Mouse (Mus musculus): Measurements from ENCODE around the gene Ltbp2. TPM values are rescaled to one million over a fixed set of nuclear protein-coding genes. Genes with fewer than 3 reads are reported as not detected.

Gene Ltbp2
- polyA plus RNA-seq, 1 experiment: 0.23 TPM

DNA sequence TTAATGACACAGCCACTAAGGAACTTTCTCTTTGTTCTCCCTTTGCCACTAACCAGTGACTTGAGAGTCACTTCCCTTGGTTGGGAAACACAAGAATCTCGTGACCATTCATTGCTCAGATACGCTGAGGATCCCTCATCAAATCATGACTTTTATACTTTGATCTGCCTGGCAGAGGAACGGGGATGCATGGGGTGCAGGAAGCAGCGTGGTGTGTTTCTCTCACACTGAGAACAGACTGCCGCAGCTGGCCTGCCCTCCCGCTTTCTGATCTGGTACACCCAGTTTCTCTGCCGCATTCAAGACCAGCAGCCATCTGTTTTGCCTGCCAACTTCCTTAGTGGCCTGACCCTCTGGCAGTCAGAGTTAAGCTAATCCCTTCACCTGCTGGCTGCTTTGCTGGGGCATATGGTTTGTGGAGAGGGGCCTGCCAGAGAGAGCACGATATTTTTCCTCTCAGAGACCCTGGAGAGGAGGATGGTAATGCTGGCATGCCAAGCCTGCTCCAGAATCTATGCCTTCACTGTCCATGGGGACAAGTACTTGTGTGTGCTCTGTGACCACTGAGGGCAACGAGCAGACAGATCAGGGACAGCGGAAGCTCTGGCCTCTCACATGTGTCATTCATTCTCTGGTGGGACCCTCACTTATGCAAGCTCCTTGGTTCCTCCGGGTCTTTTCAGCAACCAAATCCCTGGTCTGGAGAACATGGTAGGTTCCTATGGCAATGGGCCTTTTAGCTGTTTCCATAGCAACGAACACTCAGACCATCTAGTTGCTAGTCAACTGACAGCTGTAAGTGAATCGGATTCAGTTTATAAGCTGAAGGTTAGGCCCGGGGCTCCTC is 124.0 kb downstream of the Ltbp2 start:
- peaks cover 20% of the 10 kb centered on the region for H3K36me3 ChIP-seq (ENCODE audit: control insufficient read depth)
- TF ChIP-seq TAL1 (IDR thresholded peaks at IDR 0.05; ENCODE audit: low read length) (no peak), GATA1 (IDR thresholded peaks at IDR 0.05; ENCODE audit: low read length) (no peak)
- no peaks in the 10 kb centered on the region for H3K4me1 ChIP-seq (ENCODE audit: control insufficient read depth)
- no peaks in the 10 kb centered on the region for H3K9me3 ChIP-seq (ENCODE audit: control insufficient read depth, low read length)
- H3K4me3 ChIP-seq (replicated peaks): no peak overlapping the region
- peaks cover 15% of the 10 kb centered on the region for H3K27me3 ChIP-seq (ENCODE audit: control insufficient read depth)

DNA sequence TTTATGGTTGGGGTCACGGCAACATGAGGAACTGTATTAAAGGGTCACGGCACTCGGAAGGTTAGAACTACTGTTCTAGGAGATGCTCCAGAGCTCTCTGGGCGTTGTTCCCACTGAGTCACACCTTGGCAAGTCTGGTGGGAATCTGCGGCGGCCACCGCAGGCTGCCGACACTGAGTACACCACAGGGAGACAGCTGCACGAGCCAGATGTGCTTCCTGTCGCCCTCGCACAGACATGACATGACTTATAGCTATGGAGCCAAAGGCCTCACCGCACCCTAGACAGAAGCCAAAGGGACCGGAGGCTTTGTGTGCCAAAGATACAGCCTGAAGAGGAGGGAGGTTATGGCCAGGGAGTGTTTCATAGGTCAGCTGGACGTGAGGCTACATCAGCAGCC is 125.7 kb downstream of the Ltbp2 start:
- Histone ChIP-seq H3K4me3 (replicated peaks) (no peak overlapping the region), H3K9me3 (ENCODE audit: control insufficient read depth, low read length) (no peaks in the 10 kb centered on the region), H3K27me3 (ENCODE audit: control insufficient read depth) (peaks cover 19% of the 10 kb centered on the region), H3K36me3 (ENCODE audit: control insufficient read depth) (peaks cover 5% of the 10 kb centered on the region), H3K4me1 (ENCODE audit: control insufficient read depth) (no peaks in the 10 kb centered on the region)
- TF ChIP-seq TAL1 (IDR thresholded peaks at IDR 0.05; ENCODE audit: low read length) (no peak), GATA1 (IDR thresholded peaks at IDR 0.05; ENCODE audit: low read length) (no peak)

DNA sequence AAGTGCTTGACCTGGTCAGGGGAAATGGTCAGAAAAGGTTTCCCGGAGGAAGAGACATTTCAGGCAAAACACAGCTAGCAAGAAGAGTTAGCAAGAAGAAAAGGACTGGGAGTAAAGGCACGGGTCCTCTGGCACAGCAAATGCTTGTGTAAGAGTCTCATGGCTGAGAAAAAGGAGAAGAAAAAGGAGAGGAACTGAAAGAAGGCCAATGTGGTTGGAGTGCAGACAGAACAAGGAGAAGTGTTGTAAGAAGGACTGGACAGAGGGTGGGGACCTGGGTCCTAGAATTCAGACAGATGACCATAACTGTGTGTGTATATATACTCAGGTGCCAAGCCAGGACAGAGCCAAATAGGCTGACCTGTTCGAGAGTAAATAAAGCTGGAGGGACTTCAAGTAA is 128.2 kb downstream of the Ltbp2 start:
- no peak overlapping the region for H3K4me3 ChIP-seq (replicated peaks)
- peaks cover 19% of the 10 kb centered on the region for H3K27me3 ChIP-seq (ENCODE audit: control insufficient read depth)
- TF ChIP-seq TAL1 (IDR thresholded peaks at IDR 0.05; ENCODE audit: low read length) (no peak), GATA1 (IDR thresholded peaks at IDR 0.05; ENCODE audit: low read length) (no peak)
- H3K36me3 ChIP-seq (ENCODE audit: control insufficient read depth): no peaks in the 10 kb centered on the region
- H3K4me1 ChIP-seq (ENCODE audit: control insufficient read depth): no peaks in the 10 kb centered on the region
- no peaks in the 10 kb centered on the region for H3K9me3 ChIP-seq (ENCODE audit: control insufficient read depth, low read length)

DNA sequence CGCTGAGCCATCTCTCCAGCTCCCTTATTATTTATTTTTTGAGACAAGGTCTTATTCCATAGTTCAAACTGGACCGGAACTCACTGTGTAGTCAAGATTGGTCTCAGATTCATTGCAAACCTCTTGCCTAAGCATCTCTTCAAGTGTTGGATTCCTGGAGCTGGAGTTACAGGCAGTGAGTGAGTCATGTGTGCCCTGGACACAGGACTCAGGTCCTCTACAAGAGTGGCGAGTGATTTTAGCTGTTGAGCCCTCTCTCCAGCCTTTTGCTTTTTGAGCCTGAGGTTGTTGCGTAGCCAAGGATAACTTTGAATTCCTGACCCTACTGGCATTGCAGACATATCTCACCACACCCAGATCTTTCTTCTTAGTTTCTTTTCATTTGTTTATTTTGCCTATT is 130.6 kb downstream of the Ltbp2 start:
- no peak overlapping the region for H3K4me3 ChIP-seq (replicated peaks)
- no peaks in the 10 kb centered on the region for H3K9me3 ChIP-seq (ENCODE audit: control insufficient read depth, low read length)
- H3K4me1 ChIP-seq (ENCODE audit: control insufficient read depth): no peaks in the 10 kb centered on the region
- H3K36me3 ChIP-seq (ENCODE audit: control insufficient read depth): no peaks in the 10 kb centered on the region
- TF ChIP-seq GATA1 (IDR thresholded peaks at IDR 0.05; ENCODE audit: low read length) (no peak), TAL1 (IDR thresholded peaks at IDR 0.05; ENCODE audit: low read length) (no peak)
- H3K27me3 ChIP-seq (ENCODE audit: control insufficient read depth): peaks cover 9% of the 10 kb centered on the region

DNA sequence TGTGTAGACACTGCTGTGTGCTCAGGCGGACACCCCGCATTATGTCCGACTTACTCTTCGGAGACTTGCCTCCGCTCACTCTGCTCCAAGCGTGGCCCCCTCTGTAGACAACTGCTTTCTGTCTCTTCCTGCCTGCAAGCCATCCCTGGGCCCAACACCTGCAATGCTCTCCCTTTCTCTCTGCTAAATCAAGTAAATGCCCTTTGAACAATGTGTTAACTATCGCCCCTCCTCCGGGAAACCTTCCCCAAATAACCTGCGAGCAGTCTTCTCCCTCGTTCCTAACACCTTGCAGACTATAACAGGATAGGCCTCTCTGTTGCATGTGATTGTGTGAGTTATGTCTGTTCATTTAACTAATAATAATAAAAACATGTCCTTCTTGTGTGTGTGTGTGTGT is 132.8 kb downstream of the Ltbp2 start:
- peaks cover 5% of the 10 kb centered on the region; the same call in 1 of the 2 replicates for H3K27me3 ChIP-seq (ENCODE audit: control insufficient read depth)
- no peak for TF ChIP-seq GATA1 (IDR thresholded peaks at IDR 0.05; ENCODE audit: low read length)
- TF ChIP-seq TAL1 (IDR thresholded peaks at IDR 0.05; ENCODE audit: low read length): no peak
- no peaks in the 10 kb centered on the region for H3K36me3 ChIP-seq (ENCODE audit: control insufficient read depth)
- no peaks in the 10 kb centered on the region for H3K4me1 ChIP-seq (ENCODE audit: control insufficient read depth)
- no peak overlapping the region for H3K4me3 ChIP-seq (replicated peaks)
- H3K9me3 ChIP-seq (ENCODE audit: control insufficient read depth, low read length): no peaks in the 10 kb centered on the region

DNA sequence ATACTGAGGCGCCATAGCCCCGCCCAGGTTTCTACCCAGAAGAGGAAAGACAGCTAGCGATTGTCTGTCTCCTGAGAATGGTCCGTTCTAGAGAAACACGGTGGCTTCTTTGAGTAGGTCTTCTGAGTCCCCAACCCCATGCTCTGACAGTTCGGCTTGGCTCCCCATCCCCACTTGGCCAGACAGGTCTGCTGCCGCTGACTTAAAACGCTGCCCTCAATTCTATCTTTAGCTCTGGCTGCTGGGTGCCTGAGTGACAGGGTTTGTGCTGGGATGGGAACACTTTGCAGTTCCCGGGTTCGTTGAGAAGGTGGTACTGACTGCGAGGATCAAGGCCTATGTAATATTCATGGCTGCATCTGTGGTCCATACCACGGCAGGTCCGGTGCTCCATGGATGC is 143.0 kb downstream of the Ltbp2 start:
- H3K4me1 ChIP-seq (ENCODE audit: control insufficient read depth): no peaks in the 10 kb centered on the region
- TF ChIP-seq TAL1 (IDR thresholded peaks at IDR 0.05; ENCODE audit: low read length) (no peak), GATA1 (IDR thresholded peaks at IDR 0.05; ENCODE audit: low read length) (no peak)
- H3K9me3 ChIP-seq (ENCODE audit: control insufficient read depth, low read length): no peaks in the 10 kb centered on the region
- H3K36me3 ChIP-seq (ENCODE audit: control insufficient read depth): no peaks in the 10 kb centered on the region
- H3K27me3 ChIP-seq (ENCODE audit: control insufficient read depth): no peaks in the 10 kb centered on the region; the same call in 1 of the 2 replicates
- no peak overlapping the region for H3K4me3 ChIP-seq (replicated peaks)

Other genes with a start within 250 kb of the Ltbp2 start
- not detected in 2 replicates for gene Vrtn, start 235.5 kb downstream of the Ltbp2 start, polyA plus RNA-seq (2012)
- 0.02 and 0.04 TPM in 2 replicates for gene Syndig1l, start 177.7 kb downstream of the Ltbp2 start, polyA plus RNA-seq (2012)
- 5.0 TPM in 2 replicates for gene Npc2, start 103.4 kb downstream of the Ltbp2 start, polyA plus RNA-seq (2012)
- gene Isca2, start 103.3 kb downstream of the Ltbp2 start, polyA plus RNA-seq (2012): 9.7 and 10.3 TPM in 2 replicates
- 3.1 and 3.2 TPM in 2 replicates for gene Fcf1, start 94.4 kb upstream of the Ltbp2 start, polyA plus RNA-seq (2012)
- gene Arel1, start 94.4 kb upstream of the Ltbp2 start, polyA plus RNA-seq (2012): 0.78 and 0.79 TPM in 2 replicates
- 1.1 TPM in 2 replicates for gene Ylpm1, start 119.8 kb upstream of the Ltbp2 start, polyA plus RNA-seq (2012)
- gene Prox2, start 234.2 kb upstream of the Ltbp2 start, polyA plus RNA-seq (2012): 0.31 and 0.34 TPM in 2 replicates
- 41.0 and 55.1 TPM in 2 replicates for gene Dlst, start 234.3 kb upstream of the Ltbp2 start, polyA plus RNA-seq (2012)